Mouse (Mus musculus): ENCODE results near the gene 1700034I23Rik. TPM values are rescaled to one million over a fixed set of nuclear protein-coding genes. Genes with fewer than 3 reads are reported as not detected.

The 1700034I23Rik gene
- polyA plus RNA-seq, 1 experiment, result not detected

Other genes with a start within 250 kb of the 1700034I23Rik start
- gene Slc25a31, start 193.7 kb downstream of the 1700034I23Rik start, polyA plus RNA-seq (2012; ENCODE audit: insufficient read depth, insufficient read length, missing spikeins), result not detected in 2 replicates
- 19.0 and 21.3 TPM in 2 replicates for gene Hspa4l, start 158.0 kb downstream of the 1700034I23Rik start, polyA plus RNA-seq (2012; ENCODE audit: insufficient read depth, insufficient read length, missing spikeins)
- 13.8 and 19.6 TPM in 2 replicates for gene Plk4, start 102.5 kb downstream of the 1700034I23Rik start, polyA plus RNA-seq (2012; ENCODE audit: insufficient read depth, insufficient read length, missing spikeins)
- gene Mfsd8, start 55.7 kb downstream of the 1700034I23Rik start, polyA plus RNA-seq (2012; ENCODE audit: insufficient read depth, insufficient read length, missing spikeins), result 9.1 and 9.5 TPM in 2 replicates
- gene Abhd18, start 55.6 kb downstream of the 1700034I23Rik start, polyA plus RNA-seq (2012; ENCODE audit: insufficient read depth, insufficient read length, missing spikeins), result 5.6 and 7.4 TPM in 2 replicates
- gene Larp1b, start 47.3 kb upstream of the 1700034I23Rik start, polyA plus RNA-seq (2012; ENCODE audit: insufficient read depth, insufficient read length, missing spikeins), result 7.0 and 7.9 TPM in 2 replicates
- 40.2 and 42.7 TPM in 2 replicates for gene Pgrmc2, start 180.5 kb upstream of the 1700034I23Rik start, polyA plus RNA-seq (2012; ENCODE audit: insufficient read depth, insufficient read length, missing spikeins)

Measured in bone marrow macrophage, adult 2 months (primary cell).